Mouse (Mus musculus) limb, embryonic 11.5 days (tissue): Measurements from ENCODE around the gene Ppm1j. TPM values are rescaled to one million over a fixed set of nuclear protein-coding genes. Genes with fewer than 3 reads are reported as not detected.
"Not testable (repeated sequence)": the region's sequence is repeated elsewhere in the genome, so short reads cannot be mapped to it uniquely, and the experiment has no call there.

Source experiments
- ATAC-seq: fragments of 200-750 bp; cut with Nextera tagmentation; 2 replicates; pipeline ENCODE4 v1.8.0; 2017; ENCODE audit warnings: low read depth; ENCODE audit not compliant: insufficient number of reproducible peaks, low FRiP score, low TSS enrichment
- DNase-seq: peaks from one replicate; pipeline ENCODE4 v3.0.0-alpha.2; 2015; ENCODE audit warnings: low spot score
- H3K27ac ChIP-seq: fragments of 300-500 bp; sonication (generic); replicated peaks from 2 replicates; pipeline ENCODE4 v1.5.1; 2014; ENCODE audit warnings: low read depth, mild to moderate bottlenecking, low read length
- H3K27me3 ChIP-seq: fragments of 300-500 bp; sonication (generic); 2 replicates; pipeline ENCODE4 v1.6.1; 2014; ENCODE audit warnings: mild to moderate bottlenecking, low read length, mixed read lengths; ENCODE audit not compliant: control insufficient read depth, insufficient read depth
- H3K36me3 ChIP-seq: fragments of 300-500 bp; sonication (generic); 2 replicates; pipeline ENCODE4 v1.6.1; 2014; ENCODE audit warnings: mild to moderate bottlenecking, low read length, moderate library complexity, mixed read lengths; ENCODE audit not compliant: control insufficient read depth, insufficient read depth
- H3K4me1 ChIP-seq: fragments of 300-500 bp; sonication (generic); 2 replicates; pipeline ENCODE4 v1.6.1; 2014; ENCODE audit warnings: low read length, mixed read lengths; ENCODE audit not compliant: control insufficient read depth, insufficient read depth
- H3K4me2 ChIP-seq: fragments of 300-500 bp; sonication (generic); 2 replicates; pipeline ENCODE4 v1.6.1; 2014; ENCODE audit warnings: low read depth, mild to moderate bottlenecking, moderate library complexity; ENCODE audit not compliant: severe bottlenecking
- H3K4me3 ChIP-seq: fragments of 300-500 bp; sonication (generic); 2 replicates; pipeline ENCODE4 v1.5.1; 2014; ENCODE audit warnings: low read depth, low read length
- H3K9ac ChIP-seq: fragments of 300-500 bp; sonication (generic); 2 replicates; pipeline ENCODE4 v1.6.1; 2014; ENCODE audit warnings: mild to moderate bottlenecking, low read length
- H3K9me3 ChIP-seq: fragments of 300-500 bp; sonication (generic); 2 replicates; pipeline ENCODE4 v1.6.1; 2016; ENCODE audit warnings: low read length; ENCODE audit not compliant: control insufficient read depth
- WGBS: fragments of 180-500 bp; shearing (Covaris S2); extraction: QIAGEN DNeasy Blood & Tissue Kit; methylation state at CpG from one replicate; pipeline ENCODE4 v1.1.7; 2014; 5-methylcytosine and 5-hydroxymethylcytosine counted together
- polyA plus RNA-seq: library from polyadenylated mRNA; unstranded; fragments of >200 nt; fragmentation: Nextera tagmentation; extraction: Ambion mirVana; gene quantifications from 2 replicates; pipeline ENCODE4 v1.2.1, GENCODE M21; 2014

The Ppm1j gene
- polyA plus RNA-seq, 1 experiment from 2014 or later: 1.8 TPM

GRCm38 (mm10) chr3:104811752-104812151 lies 30.9 kb downstream of the Ppm1j start:
- H3K4me1 ChIP-seq: peaks cover 3% of the 10 kb centered on the region
- H3K4me2 ChIP-seq: no peak overlapping the region
- no peak overlapping the region for H3K4me3 ChIP-seq
- no peaks in the 10 kb centered on the region for H3K36me3 ChIP-seq
- no peak overlapping the region for H3K9ac ChIP-seq
- H3K9me3 ChIP-seq: no peaks in the 10 kb centered on the region
- no peaks in the 10 kb centered on the region for H3K27me3 ChIP-seq
- no peak for ATAC-seq
- 23% methylated on average over 3 of the region's 3 CpGs for WGBS
- DNase-seq: no peak
- no peak overlapping the region for H3K27ac ChIP-seq

- H3K4me2 ChIP-seq: no peak overlapping the region
- no peak for ATAC-seq
- no peaks in the 10 kb centered on the region for H3K36me3 ChIP-seq
- WGBS: 89% methylated on average over 4 of the region's 4 CpGs
- no peak for DNase-seq
- no peaks in the 10 kb centered on the region for H3K9me3 ChIP-seq
- no peaks in the 10 kb centered on the region for H3K27me3 ChIP-seq
- no peak overlapping the region for H3K9ac ChIP-seq
- peaks cover 6% of the 10 kb centered on the region for H3K4me1 ChIP-seq
- H3K4me3 ChIP-seq: no peak overlapping the region
- H3K27ac ChIP-seq: no peak overlapping the region
These were observed 31.4 kb downstream of the Ppm1j start for GRCm38 (mm10) chr3:104812254-104812653.

- not testable (repeated sequence) for H3K9me3 ChIP-seq, H3K27me3 ChIP-seq, H3K4me3 ChIP-seq, H3K36me3 ChIP-seq, DNase-seq, H3K4me1 ChIP-seq, H3K4me2 ChIP-seq, ATAC-seq, H3K9ac ChIP-seq, H3K27ac ChIP-seq
- WGBS: 93% methylated on average over 7 of the region's 7 CpGs
These were observed 32.4 kb downstream of the Ppm1j start for GRCm38 (mm10) chr3:104813227-104813626.

- DNase-seq: no peak
These were observed 33.9 kb downstream of the Ppm1j start for GRCm38 (mm10) chr3:104814746-104815145.

GRCm38 (mm10) chr3:104815346-104815745 lies 34.5 kb downstream of the Ppm1j start:
- Histone ChIP-seq H3K9me3 (no peaks in the 10 kb centered on the region), H3K27me3 (no peaks in the 10 kb centered on the region), H3K4me3 (no peak overlapping the region), H3K9ac (no peak overlapping the region), H3K4me2 (no peak overlapping the region), H3K27ac (no peak overlapping the region), H3K4me1 (peaks cover 12% of the 10 kb centered on the region), H3K36me3 (no peaks in the 10 kb centered on the region)
- DNase-seq (no peak), ATAC-seq (no peak)
- 91% methylated on average over 2 of the region's 2 CpGs for WGBS

More at GRCm38 (mm10) chr3:104814746-104815145, 33.9 kb downstream of the Ppm1j start:
- ATAC-seq: no peak
- Histone ChIP-seq H3K4me1 (peaks cover 12% of the 10 kb centered on the region), H3K4me2 (no peak overlapping the region), H3K9me3 (no peaks in the 10 kb centered on the region), H3K9ac (no peak overlapping the region), H3K27ac (no peak overlapping the region), H3K27me3 (no peaks in the 10 kb centered on the region), H3K36me3 (no peaks in the 10 kb centered on the region), H3K4me3 (no peak overlapping the region)
- 100% methylated on average over 1 of the region's 1 CpGs for WGBS

- 96% methylated on average over 7 of the region's 7 CpGs for WGBS
- no peak overlapping the region for H3K4me3 ChIP-seq
- peaks cover 12% of the 10 kb centered on the region for H3K4me1 ChIP-seq
- no peak for ATAC-seq
- no peak overlapping the region for H3K9ac ChIP-seq
- peak overlapping the region; percentile 70; the same call in 1 of the 2 replicates for H3K4me2 ChIP-seq
- H3K9me3 ChIP-seq: no peaks in the 10 kb centered on the region
- H3K27ac ChIP-seq: no peak overlapping the region
- no peaks in the 10 kb centered on the region for H3K27me3 ChIP-seq
- no peaks in the 10 kb centered on the region for H3K36me3 ChIP-seq
- no peak for DNase-seq
These were observed 35.3 kb downstream of the Ppm1j start for GRCm38 (mm10) chr3:104816130-104816529.

GRCm38 (mm10) chr3:104817481-104817990 lies 36.7 kb downstream of the Ppm1j start:
- no peaks in the 10 kb centered on the region for H3K27me3 ChIP-seq
- ATAC-seq (peak; percentile 57), DNase-seq (peak; percentile 78)
- H3K4me1 ChIP-seq: peaks cover 12% of the 10 kb centered on the region
- peaks cover 1% of the 10 kb centered on the region; the same call in 1 of the 2 replicates for H3K36me3 ChIP-seq
- H3K9ac ChIP-seq: peak overlapping the region; percentile 94
- under 1% methylated on average over 46 of the region's 46 CpGs for WGBS
- peak overlapping the region; percentile 92 for H3K27ac ChIP-seq
- peak overlapping the region; percentile 95 for H3K4me3 ChIP-seq
- peak overlapping the region; percentile 70 for H3K4me2 ChIP-seq
- no peaks in the 10 kb centered on the region for H3K9me3 ChIP-seq

- 0% methylated on average over 40 of the region's 40 CpGs for WGBS
These were observed 37.3 kb downstream of the Ppm1j start, which contains the start of gene Mov10 for GRCm38 (mm10) chr3:104817991-104818748. Mov10 (minus strand) TSS chr3:104818563.

More at GRCm38 (mm10) chr3:104817991-104818748, 37.3 kb downstream of the Ppm1j start, which contains the start of gene Mov10:
- peak within 1 kb of the TSS; percentile 92 for H3K27ac ChIP-seq
- peak within 1 kb of the TSS; percentile 95 for H3K4me3 ChIP-seq
- peaks cover 3% of the 10 kb centered on the region; the same call in 1 of the 2 replicates for H3K36me3 ChIP-seq
- no peaks in the 10 kb centered on the region for H3K27me3 ChIP-seq
- H3K9me3 ChIP-seq: no peaks in the 10 kb centered on the region
- DNase-seq (peak; percentile 88), ATAC-seq (peak; percentile 84)
- H3K4me1 ChIP-seq: peaks cover 12% of the 10 kb centered on the region
- peak within 1 kb of the TSS; percentile 94 for H3K9ac ChIP-seq
- peak within 1 kb of the TSS; percentile 70 for H3K4me2 ChIP-seq
